Mouse (Mus musculus): Measurements from ENCODE around the gene Nicn1.

GRCm38 (mm10) chr9:108280071-108280828 is 10.0 kb upstream of the Nicn1 start:
- no peak for TF ChIP-seq CTCF (conservative IDR thresholded peaks at IDR 0.05; ENCODE audit: insufficient read depth, insufficient read length, low read depth, low read length)
- TF ChIP-seq POLR2A (IDR thresholded peaks at IDR 0.05; ENCODE audit: low read depth, low read length), result no peak
